Mouse (Mus musculus) embryo, embryonic 11.5 days (tissue): ENCODE data around the gene Ccl22.
A peak's percentile ranks its signal among the peaks of the same experiment; 100 is the strongest.

Experiments used
- DNase-seq: peaks from one replicate; pipeline ENCODE4 v3.0.0-alpha.2; 2012; ENCODE audit warnings: low read depth, low spot score

Ccl22 gene

GRCm38 (mm10) chr8:94778895-94779533, 33.6 kb downstream of the Ccl22 start:
- DNase-seq = no peak

GRCm38 (mm10) chr8:94779534-94780294, 34.3 kb downstream of the Ccl22 start:
- DNase-seq = no peak

GRCm38 (mm10) chr8:94780491-94781154, 35.2 kb downstream of the Ccl22 start:
- no peak for DNase-seq

GRCm38 (mm10) chr8:94781155-94781837, 35.9 kb downstream of the Ccl22 start:
- DNase-seq = no peak

GRCm38 (mm10) chr8:94781838-94782235, 36.4 kb downstream of the Ccl22 start:
- DNase-seq = no peak

- no peak for DNase-seq
Measured at GRCm38 (mm10) chr8:94783890-94784289, 38.5 kb downstream of the Ccl22 start.

- no peak for DNase-seq
Measured at GRCm38 (mm10) chr8:94785247-94785985, 40.0 kb downstream of the Ccl22 start.

GRCm38 (mm10) chr8:94785995-94786595, 40.7 kb downstream of the Ccl22 start:
- DNase-seq = no peak

- no peak for DNase-seq
Measured at GRCm38 (mm10) chr8:94787524-94788501, 42.4 kb downstream of the Ccl22 start.

GRCm38 (mm10) chr8:94789256-94789955, 44.0 kb downstream of the Ccl22 start:
- no peak for DNase-seq

- no peak for DNase-seq
Measured at GRCm38 (mm10) chr8:94794368-94794767, 49.0 kb downstream of the Ccl22 start.

- DNase-seq = no peak
Measured at GRCm38 (mm10) chr8:94794782-94795181, 49.4 kb downstream of the Ccl22 start.

GRCm38 (mm10) chr8:94800278-94800968, 55.0 kb downstream of the Ccl22 start:
- peak; percentile 46 for DNase-seq
